Mouse (Mus musculus): ENCODE results near the gene Sipa1l3. TPM values are rescaled to one million over a fixed set of nuclear protein-coding genes. Genes with fewer than 3 reads are reported as not detected.
A peak's percentile ranks its signal among the peaks of the same experiment; 100 is the strongest.

Gene Sipa1l3
- total RNA-seq, 2 experiments from 2014 or later: 7.0 to 9.2 TPM

GRCm38 (mm10) chr7:29340247-29340646, 178.2 kb downstream of the Sipa1l3 start:
- no peak for DNase-seq
- no peak overlapping the region for H3K4me3 ChIP-seq
- intact Hi-C loops (cut with DNase I): no loop called here
- no peak overlapping the region for H3K27ac ChIP-seq
- no peak for TF ChIP-seq CTCF (IDR thresholded peaks at IDR 0.05)

GRCm38 (mm10) chr7:29338984-29339679, 179.3 kb downstream of the Sipa1l3 start:
- Histone ChIP-seq H3K27ac (no peak overlapping the region), H3K4me3 (no peak overlapping the region)
- intact Hi-C loops (cut with DNase I): no loop called here
- TF ChIP-seq CTCF (IDR thresholded peaks at IDR 0.05): no peak
- no peak for DNase-seq

- intact Hi-C loops (cut with DNase I): no loop called here
- Histone ChIP-seq H3K4me3 (no peak overlapping the region), H3K27ac (no peak overlapping the region)
- no peak for DNase-seq
- TF ChIP-seq CTCF (IDR thresholded peaks at IDR 0.05): no peak
These were observed 180.0 kb downstream of the Sipa1l3 start for GRCm38 (mm10) chr7:29338351-29338919.

GRCm38 (mm10) chr7:29337766-29338165, 180.7 kb downstream of the Sipa1l3 start:
- Histone ChIP-seq H3K4me3 (no peak overlapping the region), H3K27ac (no peak overlapping the region)
- DNase-seq: no peak
- no peak for TF ChIP-seq CTCF (IDR thresholded peaks at IDR 0.05)
- intact Hi-C loops (cut with DNase I): no loop called here

GRCm38 (mm10) chr7:29336795-29337319, 181.6 kb downstream of the Sipa1l3 start:
- no peak for DNase-seq
- Histone ChIP-seq H3K27ac (no peak overlapping the region), H3K4me3 (no peak overlapping the region)
- peak; percentile 13; the same call in 1 of the 2 replicates for TF ChIP-seq CTCF (IDR thresholded peaks at IDR 0.05)
- intact Hi-C loops (cut with DNase I): no loop called here

- Histone ChIP-seq H3K4me3 (no peak overlapping the region), H3K27ac (no peak overlapping the region)
- TF ChIP-seq CTCF (IDR thresholded peaks at IDR 0.05): no peak
- DNase-seq: no peak
- intact Hi-C loops (cut with DNase I): no loop called here
These were observed 182.4 kb downstream of the Sipa1l3 start for GRCm38 (mm10) chr7:29335841-29336671.

- Histone ChIP-seq H3K27ac (no peak overlapping the region), H3K4me3 (no peak overlapping the region)
- intact Hi-C loops (cut with DNase I): no loop called here
- DNase-seq: no peak
- no peak for TF ChIP-seq CTCF (IDR thresholded peaks at IDR 0.05)
These were observed 183.2 kb downstream of the Sipa1l3 start for GRCm38 (mm10) chr7:29335276-29335675.

GRCm38 (mm10) chr7:29334156-29334555, 184.3 kb downstream of the Sipa1l3 start:
- TF ChIP-seq CTCF (IDR thresholded peaks at IDR 0.05): no peak
- Histone ChIP-seq H3K27ac (no peak overlapping the region), H3K4me3 (no peak overlapping the region)
- no peak for DNase-seq
- intact Hi-C loops (cut with DNase I): no loop called here

- H3K27ac ChIP-seq: no peak overlapping the region
- no peak for DNase-seq
- intact Hi-C loops (cut with DNase I): no loop called here
- H3K4me3 ChIP-seq: no peak overlapping the region
- TF ChIP-seq CTCF (IDR thresholded peaks at IDR 0.05): no peak
These were observed 189.5 kb downstream of the Sipa1l3 start for GRCm38 (mm10) chr7:29328984-29329383.

- DNase-seq: no peak
- intact Hi-C loops (cut with DNase I): no loop called here
- TF ChIP-seq CTCF (IDR thresholded peaks at IDR 0.05): no peak
- H3K4me3 ChIP-seq: no peak overlapping the region
- no peak overlapping the region for H3K27ac ChIP-seq
These were observed 191.4 kb downstream of the Sipa1l3 start for GRCm38 (mm10) chr7:29327087-29327486.

GRCm38 (mm10) chr7:29319337-29320307, 198.8 kb downstream of the Sipa1l3 start:
- no peak overlapping the region for H3K4me3 ChIP-seq
- peak; percentile 19; the same call in 1 of the 2 replicates for TF ChIP-seq CTCF (IDR thresholded peaks at IDR 0.05)
- intact Hi-C loops (cut with DNase I): no loop called here
- no peak for DNase-seq
- peak overlapping the region; percentile 35; the same call in 1 of the 2 replicates for H3K27ac ChIP-seq

Data from gastrocnemius, adult 2 months (tissue).